In genomic region chr1:124156832-124157231, GRCm38 (mm10) we compare ENCODE assay signal across 28 mouse cellular contexts.
DNase-seq lines count a peak whose midpoint lies in the region; ATAC-seq lines count a peak whose summit lies in the region.
"Had no signal": no experiment of that assay in that cellular context is flagged by ENCODE, and none has a peak within 500 bp of the region (broad histone marks: within the 10 kb centered on the region; RNA-seq: fewer than 3 reads in every experiment).

No protein-coding gene starts in this region.

- no peaks in the 10 kb centered on the region for H3K9me3 ChIP-seq in midbrain, embryonic 15.5 days
- no peaks in the 10 kb centered on the region for H3K9me3 ChIP-seq in limb, embryonic 10.5 days (replicated peaks)
- H3K9me3 ChIP-seq: forebrain, embryonic 13.5 days; heart, embryonic 13.5 days; kidney, embryonic 15.5 days; liver, embryonic 12.5 days had no signal

- H3K4me3 ChIP-seq in midbrain, embryonic 15.5 days = no peak overlapping the region
- H3K4me3 ChIP-seq in limb, embryonic 10.5 days = no peak overlapping the region
- H3K4me3 ChIP-seq: forebrain, embryonic 13.5 days; heart, adult 2 months; heart, embryonic 13.5 days; kidney, embryonic 15.5 days; liver, embryonic 12.5 days had no signal

- no peaks in the 10 kb centered on the region for H3K36me3 ChIP-seq in midbrain, embryonic 15.5 days (replicated peaks)
- H3K36me3 ChIP-seq in limb, embryonic 10.5 days = no peaks in the 10 kb centered on the region
- H3K36me3 ChIP-seq: heart, embryonic 13.5 days; kidney, embryonic 15.5 days; liver, embryonic 12.5 days had no signal

- H3K4me1 ChIP-seq in midbrain, embryonic 15.5 days = no peaks in the 10 kb centered on the region
- H3K4me1 ChIP-seq in limb, embryonic 10.5 days = no peaks in the 10 kb centered on the region
- H3K4me1 ChIP-seq: forebrain, embryonic 13.5 days; heart, embryonic 13.5 days; kidney, embryonic 15.5 days; liver, embryonic 12.5 days had no signal

- WGBS in midbrain, embryonic 15.5 days = 68% methylated on average over 1 of the region's 1 CpGs
- 94% methylated on average over 1 of the region's 1 CpGs for WGBS in limb, embryonic 10.5 days

- H3K4me2 ChIP-seq in midbrain, embryonic 15.5 days = no peak overlapping the region
- H3K4me2 ChIP-seq: forebrain, embryonic 13.5 days; heart, embryonic 13.5 days; hindbrain, embryonic 14.5 days; kidney, embryonic 15.5 days; liver, embryonic 12.5 days had no signal

- no peak overlapping the region for H3K9ac ChIP-seq in midbrain, embryonic 15.5 days
- H3K9ac ChIP-seq: forebrain, embryonic 13.5 days; heart, embryonic 13.5 days; hindbrain, embryonic 14.5 days; kidney, embryonic 15.5 days; liver, embryonic 12.5 days; liver, postnatal 0 days had no signal

- no peak overlapping the region for H3K27ac ChIP-seq in midbrain, embryonic 15.5 days
- H3K27ac ChIP-seq in limb, embryonic 10.5 days = no peak overlapping the region
- H3K27ac ChIP-seq: forebrain, embryonic 13.5 days; heart, adult 2 months; heart, embryonic 13.5 days; hindbrain, embryonic 14.5 days; kidney, embryonic 15.5 days; liver, embryonic 12.5 days had no signal

- ATAC-seq in cerebellum, adult (ENCODE audit: insufficient number of reproducible peaks, low FRiP score, low TSS enrichment) = peak; percentile 95
- ATAC-seq in midbrain, embryonic 15.5 days (replicated peaks) = no peak
- ATAC-seq: activated CD4-positive, CD25-positive, alpha-beta regulatory T cell, adult 4 months; forebrain, embryonic 13.5 days; liver, embryonic 12.5 days; liver, postnatal 0 days had no signal

- H3K27me3 ChIP-seq in midbrain, embryonic 15.5 days (replicated peaks) = no peaks in the 10 kb centered on the region
- H3K27me3 ChIP-seq in limb, embryonic 10.5 days (ENCODE audit: low read depth, poor library complexity, severe bottlenecking) = no peaks in the 10 kb centered on the region
- H3K27me3 ChIP-seq: CH12.LX; forebrain, embryonic 13.5 days; heart, embryonic 13.5 days; kidney, embryonic 15.5 days; liver, embryonic 12.5 days had no signal

- no peak for DNase-seq in cerebellum, postnatal 4 days (ENCODE audit: low spot score in 2 of 2)
- peak; percentile 18 for DNase-seq in layer of hippocampus, adult 9-11 months
- DNase-seq in layer of hippocampus, postnatal 25 days (ENCODE audit: extremely low spot score in 1 of 2, low spot score in 1 of 2) = no peak
- peak; percentile 8 to 17 for DNase-seq in cerebellum, postnatal 10 days
- no peak for DNase-seq in right cerebral cortex, postnatal 36 days (ENCODE audit: low spot score in 2 of 2)
- no peak for DNase-seq in limb, embryonic 10.5 days (ENCODE audit: low spot score)
- DNase-seq: adrenal gland, adult 2 months; adrenal gland, postnatal 36 days; heart, adult 2 months; heart, postnatal 10 days; kidney, adult 11 months; kidney, postnatal 36 days; liver, postnatal 0 days; lung, postnatal 4 days; midbrain, embryonic 14.5 days; right cerebral cortex, postnatal 25 days; spleen, adult 18-20 months; thymus, adult 18-20 months; thymus, postnatal 36 days had no signal

Comparison
In these comparisons a context has a peak if more than half of its experiments do, and no peak if none do; other contexts are left out.
1. DNase-seq: peak in layer of hippocampus, adult 9-11 months (single experiment) and cerebellum, postnatal 10 days (2 of 2); none in cerebellum, postnatal 4 days (0 of 2), layer of hippocampus, postnatal 25 days (0 of 2), right cerebral cortex, postnatal 36 days (0 of 2) and limb, embryonic 10.5 days (single experiment).